Mouse (Mus musculus) C2C12 (cell line): ENCODE results near the gene Rnf144a.

Experiments used
- CEBPB ChIP-seq: IDR thresholded peaks from one replicate; pipeline ENCODE4 v1.6.1; 2011; ENCODE audit warnings: low read depth, mild to moderate bottlenecking, control low read depth, moderate library complexity
- CTCF ChIP-seq: IDR thresholded peaks from one replicate; pipeline ENCODE4 v1.5.1; 2011; ENCODE audit not compliant: control insufficient read depth, insufficient read depth, insufficient read length
- MAX ChIP-seq: IDR thresholded peaks from one replicate; pipeline ENCODE4 v1.6.1; 2011; ENCODE audit warnings: mild to moderate bottlenecking, control low read depth
- USF1 ChIP-seq: IDR thresholded peaks from one replicate; pipeline ENCODE4 v1.6.1; 2011; ENCODE audit warnings: low read depth, mild to moderate bottlenecking, control low read depth, moderate library complexity

- TF ChIP-seq CTCF (no peak), USF1 (no peak), CEBPB (no peak), MAX (no peak)
Observed at GRCm38 (mm10) chr12:26400762-26401161, 14.3 kb downstream of the Rnf144a start.
